Mouse (Mus musculus): ENCODE results near the gene Herc4. TPM values are rescaled to one million over a fixed set of nuclear protein-coding genes. Genes with fewer than 3 reads are reported as not detected.

Herc4 gene
- polyA plus RNA-seq, 1 experiment from 2014 or later = 46.7 TPM

- Histone ChIP-seq H3K9me3 (replicated peaks) (peaks cover 6% of the 10 kb centered on the region; the same call in 1 of the 2 replicates), H3K27me3 (ENCODE audit: low read depth, poor library complexity, severe bottlenecking) (no peaks in the 10 kb centered on the region), H3K4me3 (no peak overlapping the region), H3K4me1 (no peaks in the 10 kb centered on the region), H3K27ac (replicated peaks) (no peak overlapping the region), H3K36me3 (peaks cover 76% of the 10 kb centered on the region)
- WGBS = 92% methylated on average over 2 of the region's 2 CpGs
- DNase-seq (ENCODE audit: low spot score) = no peak
Observed at GRCm38 (mm10) chr10:63267941-63268340, 24.3 kb downstream of the Herc4 start.

- Histone ChIP-seq H3K27ac (replicated peaks) (no peak overlapping the region), H3K4me1 (no peaks in the 10 kb centered on the region), H3K4me3 (no peak overlapping the region), H3K36me3 (peaks cover 82% of the 10 kb centered on the region), H3K27me3 (ENCODE audit: low read depth, poor library complexity, severe bottlenecking) (no peaks in the 10 kb centered on the region), H3K9me3 (replicated peaks) (no peaks in the 10 kb centered on the region)
- no peak for DNase-seq (ENCODE audit: low spot score)
Observed at GRCm38 (mm10) chr10:63272401-63272800, 28.8 kb downstream of the Herc4 start.

- Histone ChIP-seq H3K27ac (replicated peaks) (no peak overlapping the region), H3K4me1 (no peaks in the 10 kb centered on the region), H3K27me3 (ENCODE audit: low read depth, poor library complexity, severe bottlenecking) (no peaks in the 10 kb centered on the region), H3K9me3 (replicated peaks) (no peaks in the 10 kb centered on the region), H3K4me3 (no peak overlapping the region), H3K36me3 (peaks cover 83% of the 10 kb centered on the region)
- DNase-seq (ENCODE audit: low spot score) = no peak
- 93% methylated on average over 5 of the region's 5 CpGs for WGBS
Observed at GRCm38 (mm10) chr10:63272868-63273267, 29.3 kb downstream of the Herc4 start.

DNA sequence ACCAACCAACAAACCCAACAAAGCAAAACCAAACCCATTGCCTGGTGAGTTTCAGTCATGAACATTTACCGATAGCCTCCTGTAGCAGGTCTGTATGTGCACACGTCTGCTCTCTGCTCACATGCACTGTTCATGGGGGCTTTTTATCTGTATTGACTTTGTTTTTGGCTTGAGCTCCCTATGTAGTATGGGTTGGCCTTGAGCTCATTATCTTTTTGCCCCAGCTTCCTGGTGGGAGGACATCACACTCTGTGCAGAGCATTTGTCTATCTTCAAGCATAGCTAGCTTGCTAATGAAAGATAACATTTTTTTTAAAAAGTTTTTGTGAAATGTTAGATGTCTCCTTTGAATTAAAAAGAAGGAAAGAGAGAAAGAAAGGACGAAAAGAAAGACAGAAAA lies 33.4 kb downstream of the Herc4 start:
- H3K36me3 ChIP-seq = peaks cover 86% of the 10 kb centered on the region
- no peak overlapping the region for H3K27ac ChIP-seq (replicated peaks)
- DNase-seq (ENCODE audit: low spot score) = no peak
- no peak overlapping the region for H3K4me3 ChIP-seq
- no peaks in the 10 kb centered on the region for H3K27me3 ChIP-seq (ENCODE audit: low read depth, poor library complexity, severe bottlenecking)
- WGBS = 92% methylated on average over 3 of the region's 3 CpGs
- no peaks in the 10 kb centered on the region for H3K9me3 ChIP-seq (replicated peaks)
- H3K4me1 ChIP-seq = no peaks in the 10 kb centered on the region

GRCm38 (mm10) chr10:63279851-63280250 lies 36.2 kb downstream of the Herc4 start:
- 92% methylated on average over 3 of the region's 3 CpGs for WGBS

DNA sequence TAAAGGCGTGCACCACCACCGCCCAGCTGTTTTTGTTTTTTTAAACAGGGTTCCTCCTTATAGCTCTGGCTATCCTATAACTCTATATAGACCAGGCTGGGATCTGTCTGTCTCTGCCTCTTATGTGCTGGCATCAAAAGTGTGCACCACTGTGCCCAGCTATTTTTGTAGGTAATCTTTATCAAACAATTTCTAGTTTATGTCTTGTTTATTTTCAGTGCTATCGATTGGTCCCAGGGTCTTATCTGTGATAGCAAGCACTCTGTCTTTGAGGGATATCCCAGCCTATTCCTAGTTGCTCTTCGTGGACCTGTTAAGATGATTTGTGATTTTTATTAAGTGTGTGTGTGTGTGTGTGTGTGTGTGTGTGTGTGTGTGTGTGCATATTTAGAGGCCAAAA lies 38.8 kb downstream of the Herc4 start:
- no peak overlapping the region for H3K27ac ChIP-seq (replicated peaks)
- H3K4me3 ChIP-seq = no peak overlapping the region
- H3K36me3 ChIP-seq = peaks cover 88% of the 10 kb centered on the region
- H3K9me3 ChIP-seq (replicated peaks) = no peaks in the 10 kb centered on the region
- H3K27me3 ChIP-seq (ENCODE audit: low read depth, poor library complexity, severe bottlenecking) = no peaks in the 10 kb centered on the region
- DNase-seq (ENCODE audit: low spot score) = no peak
- H3K4me1 ChIP-seq = no peaks in the 10 kb centered on the region
- 93% methylated on average over 4 of the region's 4 CpGs for WGBS

More at GRCm38 (mm10) chr10:63279851-63280250, 36.2 kb downstream of the Herc4 start:
- DNase-seq (ENCODE audit: low spot score) = no peak
- Histone ChIP-seq H3K27me3 (ENCODE audit: low read depth, poor library complexity, severe bottlenecking) (no peaks in the 10 kb centered on the region), H3K4me3 (no peak overlapping the region), H3K36me3 (peaks cover 90% of the 10 kb centered on the region), H3K27ac (replicated peaks) (no peak overlapping the region), H3K4me1 (no peaks in the 10 kb centered on the region), H3K9me3 (replicated peaks) (no peaks in the 10 kb centered on the region)

- Histone ChIP-seq H3K27me3 (ENCODE audit: low read depth, poor library complexity, severe bottlenecking) (no peaks in the 10 kb centered on the region), H3K9me3 (replicated peaks) (no peaks in the 10 kb centered on the region), H3K27ac (replicated peaks) (no peak overlapping the region), H3K4me3 (no peak overlapping the region), H3K36me3 (peaks cover 88% of the 10 kb centered on the region), H3K4me1 (no peaks in the 10 kb centered on the region)
- DNase-seq (ENCODE audit: low spot score) = no peak
- 91% methylated on average over 7 of the region's 7 CpGs for WGBS
Observed at GRCm38 (mm10) chr10:63282846-63283245, 39.2 kb downstream of the Herc4 start.

DNA sequence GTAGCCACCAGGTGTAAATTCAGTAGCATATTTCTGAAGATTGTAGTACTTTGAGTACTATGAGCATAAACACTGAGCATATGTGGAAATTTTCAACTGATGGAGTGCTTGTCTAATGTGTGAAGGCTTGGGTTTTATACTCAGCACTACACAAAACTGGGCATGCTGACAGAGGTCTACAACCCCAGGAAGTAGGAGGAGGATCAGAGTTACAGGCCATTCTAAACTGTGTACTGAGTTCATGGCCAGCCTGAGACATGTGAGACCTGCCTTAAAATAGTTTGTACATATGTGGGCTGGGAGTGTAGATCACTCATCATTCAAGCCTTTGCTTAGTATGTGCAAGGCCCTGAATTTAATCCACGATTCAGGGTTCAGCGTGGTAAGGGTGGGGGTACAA lies 58.7 kb downstream of the Herc4 start:
- DNase-seq (ENCODE audit: low spot score) = no peak
- Histone ChIP-seq H3K27me3 (ENCODE audit: low read depth, poor library complexity, severe bottlenecking) (no peaks in the 10 kb centered on the region), H3K4me3 (no peak overlapping the region), H3K36me3 (peaks cover 87% of the 10 kb centered on the region), H3K4me1 (no peaks in the 10 kb centered on the region), H3K9me3 (replicated peaks) (no peaks in the 10 kb centered on the region), H3K27ac (replicated peaks) (no peak overlapping the region)
- 95% methylated on average over 2 of the region's 2 CpGs for WGBS

GRCm38 (mm10) chr10:63308582-63309366 lies 65.2 kb downstream of the Herc4 start:
- DNase-seq (ENCODE audit: low spot score) = peak; percentile 75
- Histone ChIP-seq H3K9me3 (replicated peaks) (no peaks in the 10 kb centered on the region), H3K36me3 (peaks cover 94% of the 10 kb centered on the region), H3K4me3 (no peak overlapping the region), H3K4me1 (no peaks in the 10 kb centered on the region), H3K27me3 (ENCODE audit: low read depth, poor library complexity, severe bottlenecking) (no peaks in the 10 kb centered on the region), H3K27ac (replicated peaks) (no peak overlapping the region)
- 44% methylated on average over 10 of the region's 10 CpGs for WGBS

DNA sequence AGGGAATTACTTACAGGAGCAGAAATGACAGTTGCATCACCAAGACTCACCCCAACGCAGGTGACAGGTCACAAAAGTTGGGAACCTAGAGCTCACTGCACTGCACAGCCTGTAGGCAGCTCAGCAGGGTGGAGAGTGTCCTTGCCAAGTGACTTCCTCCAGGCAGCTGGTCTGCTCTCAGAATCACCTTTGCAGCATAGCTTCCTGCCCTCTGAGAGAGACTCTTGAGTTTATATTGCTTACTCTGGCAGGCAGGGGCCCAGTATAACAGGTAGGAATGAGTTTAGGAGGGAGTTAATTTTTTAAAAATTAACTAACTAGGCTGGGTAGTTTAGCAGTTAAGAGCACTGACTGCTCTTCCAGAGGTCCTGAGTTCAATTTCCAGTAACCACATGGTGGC lies 70.1 kb downstream of the Herc4 start:
- H3K36me3 ChIP-seq = peaks cover 95% of the 10 kb centered on the region
- no peaks in the 10 kb centered on the region for H3K4me1 ChIP-seq

GRCm38 (mm10) chr10:63327091-63327490 lies 83.5 kb downstream of the Herc4 start:
- no peaks in the 10 kb centered on the region for H3K9me3 ChIP-seq (replicated peaks)
- no peaks in the 10 kb centered on the region for H3K27me3 ChIP-seq (ENCODE audit: low read depth, poor library complexity, severe bottlenecking)
- peaks cover 98% of the 10 kb centered on the region for H3K36me3 ChIP-seq
- no peak for DNase-seq (ENCODE audit: low spot score)
- H3K4me3 ChIP-seq = no peak overlapping the region
- 98% methylated on average over 1 of the region's 1 CpGs for WGBS
- H3K27ac ChIP-seq (replicated peaks) = no peak overlapping the region
- no peaks in the 10 kb centered on the region for H3K4me1 ChIP-seq

More for the DNA sequence above, 70.1 kb downstream of the Herc4 start:
- no peak overlapping the region for H3K27ac ChIP-seq (replicated peaks)
- no peak overlapping the region for H3K4me3 ChIP-seq
- 88% methylated on average over 1 of the region's 1 CpGs for WGBS
- H3K27me3 ChIP-seq (ENCODE audit: low read depth, poor library complexity, severe bottlenecking) = no peaks in the 10 kb centered on the region
- H3K9me3 ChIP-seq (replicated peaks) = no peaks in the 10 kb centered on the region
- DNase-seq (ENCODE audit: low spot score) = no peak

- Histone ChIP-seq H3K4me1 (peaks cover 25% of the 10 kb centered on the region), H3K4me3 (peak overlapping the region; percentile 82), H3K27me3 (ENCODE audit: low read depth, poor library complexity, severe bottlenecking) (peaks cover 5% of the 10 kb centered on the region; the same call in 1 of the 2 replicates), H3K36me3 (peaks cover 36% of the 10 kb centered on the region), H3K9me3 (replicated peaks) (no peaks in the 10 kb centered on the region), H3K27ac (replicated peaks) (no peak overlapping the region)
- no peak for DNase-seq (ENCODE audit: low spot score)
- 77% methylated on average over 13 of the region's 13 CpGs for WGBS
Observed at GRCm38 (mm10) chr10:63336901-63337300, 93.3 kb downstream of the Herc4 start.

- DNase-seq (ENCODE audit: low spot score) = no peak
- Histone ChIP-seq H3K4me3 (peak overlapping the region; percentile 82), H3K9me3 (replicated peaks) (no peaks in the 10 kb centered on the region; the same call in 1 of the 2 replicates), H3K36me3 (peaks cover 36% of the 10 kb centered on the region), H3K4me1 (peaks cover 25% of the 10 kb centered on the region), H3K27ac (replicated peaks) (no peak overlapping the region), H3K27me3 (ENCODE audit: low read depth, poor library complexity, severe bottlenecking) (peaks cover 5% of the 10 kb centered on the region; the same call in 1 of the 2 replicates)
- WGBS = 45% methylated on average over 5 of the region's 5 CpGs
Observed at GRCm38 (mm10) chr10:63337326-63337725, 93.7 kb downstream of the Herc4 start.
